Comparison of ENCODE assay signal across 13 mouse cellular contexts in the genomic region with DNA sequence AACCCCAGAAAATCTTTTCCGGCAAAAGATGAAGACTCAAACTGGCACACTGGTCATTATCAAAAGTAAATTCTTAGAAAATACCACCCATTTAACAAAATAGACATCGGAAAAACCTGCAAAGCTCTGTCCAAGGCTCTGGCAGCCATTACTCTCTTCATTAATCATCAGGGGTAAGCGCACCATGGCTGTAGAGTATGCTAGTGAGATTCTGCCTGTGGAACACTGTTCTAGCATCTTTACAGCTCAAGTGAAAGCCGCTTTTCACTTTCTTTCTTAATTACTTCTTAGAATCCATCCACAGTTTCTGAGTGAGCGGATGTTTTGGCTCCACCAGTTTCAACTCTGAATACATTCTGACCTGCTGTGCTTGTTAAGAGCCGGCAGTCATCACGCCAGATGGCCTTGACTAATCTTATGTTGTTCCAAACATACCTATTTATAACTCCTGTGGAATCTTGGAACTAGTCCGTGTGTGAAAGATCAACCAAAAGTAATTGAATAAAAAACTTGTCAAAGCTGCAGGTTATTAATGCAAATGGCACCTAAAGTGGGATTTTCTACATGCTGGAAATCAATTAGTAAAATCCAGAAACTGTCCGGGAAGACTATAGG.
DNase-seq lines count a peak whose midpoint lies in the region; ATAC-seq and TF ChIP-seq lines count a peak whose summit lies in the region.
"Had no signal": no experiment of that assay in that cellular context is flagged by ENCODE, and none has a peak within 500 bp of the region (broad histone marks: within the 10 kb centered on the region; RNA-seq: fewer than 3 reads in every experiment).

No protein-coding gene starts in this region.

- H3K4me3 ChIP-seq in gastrocnemius, adult 2 months, result peak overlapping the region; percentile 46
- no peak overlapping the region for H3K4me3 ChIP-seq in midbrain, postnatal 0 days (ENCODE audit: low read depth, low read length)
- no peak overlapping the region for H3K4me3 ChIP-seq in midbrain, embryonic 13.5 days (replicated peaks)
- H3K4me3 ChIP-seq in heart, postnatal 0 days (ENCODE audit: low read depth, low read length), result no peak overlapping the region
- H3K4me3 ChIP-seq: kidney, embryonic 15.5 days; megakaryocyte, embryonic 14.5 days; neural tube, embryonic 13.5 days had no signal

- peak; percentile 75; the same call in 1 of the 2 replicates for TF ChIP-seq EP300 in heart, postnatal 0 days (IDR thresholded peaks at IDR 0.05; ENCODE audit: low read depth)

- no peak for ATAC-seq in midbrain, postnatal 0 days (ENCODE audit: low FRiP score)
- no peak for ATAC-seq in midbrain, embryonic 13.5 days
- ATAC-seq in heart, postnatal 0 days (ENCODE audit: insufficient read depth, low read depth), result peak; percentile 82

- peak; percentile 44 for DNase-seq in gastrocnemius, adult 2 months
- no peak for DNase-seq in gastrocnemius, postnatal 4 days (ENCODE audit: low spot score in 2 of 2)
- DNase-seq in midbrain, postnatal 0 days (ENCODE audit: low spot score), result peak; percentile 76
- DNase-seq in cerebellum, adult 9-11 months, result peak; percentile 18
- DNase-seq in heart, postnatal 0 days (ENCODE audit: low spot score), result peak; percentile 76
- DNase-seq in adipocyte (ENCODE audit: low spot score), result no peak
- DNase-seq in kidney, adult 8-10 months, result no peak
- DNase-seq: thymus, postnatal 25 days had no signal

- no peaks in the 10 kb centered on the region for H3K9me3 ChIP-seq in midbrain, postnatal 0 days (ENCODE audit: low read length)
- H3K9me3 ChIP-seq in midbrain, embryonic 13.5 days, result no peaks in the 10 kb centered on the region
- H3K9me3 ChIP-seq in heart, postnatal 0 days (replicated peaks; ENCODE audit: control insufficient read depth, low read length), result no peaks in the 10 kb centered on the region
- H3K9me3 ChIP-seq: kidney, embryonic 15.5 days; megakaryocyte, embryonic 14.5 days; neural tube, embryonic 13.5 days had no signal

- H3K4me1 ChIP-seq in midbrain, postnatal 0 days (ENCODE audit: insufficient read depth, low read length), result no peaks in the 10 kb centered on the region
- 0 out of 2 replicates have a peak, but pooled peaks cover 4% of the 10 kb centered on the region for H3K4me1 ChIP-seq in midbrain, embryonic 13.5 days (replicated peaks)
- H3K4me1 ChIP-seq in heart, postnatal 0 days (ENCODE audit: control insufficient read depth, insufficient read depth), result peaks cover 22% of the 10 kb centered on the region
- H3K4me1 ChIP-seq: kidney, embryonic 15.5 days; neural tube, embryonic 13.5 days had no signal

- peak overlapping the region; percentile 80 for H3K27ac ChIP-seq in gastrocnemius, adult 2 months
- H3K27ac ChIP-seq in midbrain, postnatal 0 days (ENCODE audit: low read depth, low read length), result no peak overlapping the region
- H3K27ac ChIP-seq in midbrain, embryonic 13.5 days, result no peak overlapping the region
- H3K27ac ChIP-seq in heart, postnatal 0 days (ENCODE audit: low read depth), result peak overlapping the region; percentile 79
- H3K27ac ChIP-seq: kidney, embryonic 15.5 days; liver, embryonic 14.5 days; neural tube, embryonic 13.5 days had no signal

- intact Hi-C loops in gastrocnemius, adult 2 months (cut with DNase I), result no loop called here

- H3K36me3 ChIP-seq in midbrain, postnatal 0 days (ENCODE audit: insufficient read depth, low read length), result no peaks in the 10 kb centered on the region
- no peaks in the 10 kb centered on the region for H3K36me3 ChIP-seq in midbrain, embryonic 13.5 days
- H3K36me3 ChIP-seq in heart, postnatal 0 days (replicated peaks; ENCODE audit: control insufficient read depth, insufficient read depth, low read length), result no peaks in the 10 kb centered on the region
- H3K36me3 ChIP-seq: kidney, embryonic 15.5 days; neural tube, embryonic 13.5 days had no signal

- no peak overlapping the region for H3K4me2 ChIP-seq in midbrain, postnatal 0 days (ENCODE audit: low read depth, low read length, poor library complexity, severe bottlenecking)
- no peak overlapping the region for H3K4me2 ChIP-seq in midbrain, embryonic 13.5 days (replicated peaks)
- H3K4me2 ChIP-seq in heart, postnatal 0 days (ENCODE audit: low read depth, low read length), result peak overlapping the region; percentile 27; the same call in 1 of the 2 replicates
- H3K4me2 ChIP-seq: kidney, embryonic 15.5 days; neural tube, embryonic 13.5 days had no signal

- H3K9ac ChIP-seq in midbrain, postnatal 0 days (replicated peaks; ENCODE audit: low read length, poor library complexity, severe bottlenecking), result no peak overlapping the region
- H3K9ac ChIP-seq in midbrain, embryonic 13.5 days (replicated peaks), result no peak overlapping the region
- no peak overlapping the region for H3K9ac ChIP-seq in heart, postnatal 0 days (replicated peaks; ENCODE audit: low read depth, low read length)
- H3K9ac ChIP-seq: kidney, embryonic 15.5 days; liver, embryonic 14.5 days; neural tube, embryonic 13.5 days had no signal

- H3K27me3 ChIP-seq in midbrain, postnatal 0 days (ENCODE audit: insufficient read depth, low read length), result no peaks in the 10 kb centered on the region
- H3K27me3 ChIP-seq in midbrain, embryonic 13.5 days, result no peaks in the 10 kb centered on the region
- no peaks in the 10 kb centered on the region for H3K27me3 ChIP-seq in heart, postnatal 0 days (ENCODE audit: control insufficient read depth, insufficient read depth, low read length)
- H3K27me3 ChIP-seq: kidney, embryonic 15.5 days; neural tube, embryonic 13.5 days had no signal

- no peak for TF ChIP-seq CTCF in gastrocnemius, adult 2 months (IDR thresholded peaks at IDR 0.05)
- no peak for TF ChIP-seq CTCF in midbrain, postnatal 0 days (IDR thresholded peaks at IDR 0.05)
- no peak for TF ChIP-seq CTCF in heart, postnatal 0 days (IDR thresholded peaks at IDR 0.05; ENCODE audit: low read depth)

- 54% methylated on average over 9 of the region's 9 CpGs for WGBS in midbrain, postnatal 0 days
- WGBS in midbrain, embryonic 13.5 days, result 65% methylated on average over 9 of the region's 9 CpGs
- 38% methylated on average over 9 of the region's 9 CpGs for WGBS in heart, postnatal 0 days

Comparison
In these comparisons a context has a peak if more than half of its experiments do, and no peak if none do; other contexts are left out.
1. DNase-seq: peak in gastrocnemius, adult 2 months (single experiment), midbrain, postnatal 0 days (single experiment), cerebellum, adult 9-11 months (single experiment) and heart, postnatal 0 days (single experiment); none in gastrocnemius, postnatal 4 days (0 of 2), adipocyte (single experiment) and kidney, adult 8-10 months (0 of 2).
2. H3K27ac ChIP-seq: peak in gastrocnemius, adult 2 months (single experiment) and heart, postnatal 0 days (single experiment); none in midbrain, postnatal 0 days (single experiment) and midbrain, embryonic 13.5 days (single experiment).